Mouse (Mus musculus): ENCODE measurements around the gene Snapc5.

DNA sequence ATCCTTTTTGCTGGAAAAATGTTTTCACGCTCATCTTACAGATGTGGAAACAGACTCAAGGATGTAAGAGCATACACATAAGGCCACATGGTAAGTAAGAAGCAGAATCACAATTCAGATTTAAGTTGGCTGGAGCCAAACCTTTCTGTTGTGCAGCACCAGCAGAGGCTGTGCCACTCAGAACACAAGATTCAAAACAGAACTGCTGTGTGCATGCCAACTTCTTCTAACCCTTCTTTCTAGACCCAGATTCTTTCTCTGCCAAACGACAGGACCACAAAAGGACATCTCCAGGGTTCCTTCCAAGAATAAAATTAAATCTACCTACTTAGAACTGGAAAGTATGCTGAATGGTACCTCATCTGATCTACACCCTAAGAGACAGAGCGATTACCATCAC is 52.6 kb downstream of the Snapc5 start:
- TF ChIP-seq FLI1 (IDR thresholded peaks at IDR 0.05; ENCODE audit: low read length) (no peak), GATA1 (IDR thresholded peaks at IDR 0.05; ENCODE audit: borderline replicate concordance, low read length) (no peak)

Data from megakaryocyte, embryonic 14.5 days (primary cell).